Mouse (Mus musculus) adrenal gland, postnatal 10 days (tissue): Measurements from ENCODE around the gene Plppr5. TPM values are rescaled to one million over a fixed set of nuclear protein-coding genes. Genes with fewer than 3 reads are reported as not detected.

Experiments
- DNase-seq: peaks from one replicate; pipeline ENCODE4 v3.0.0; 2021; ENCODE audit warnings: mixed read lengths
- total RNA-seq, 2 experiments: library from RNA; stranded (reverse); gene quantifications; 2 replicates each; pipeline ENCODE4 v1.2.3; 2021

Plppr5 gene
- total RNA-seq, 2 experiments from 2014 or later, result 0.78 to 1.2 TPM

DNA sequence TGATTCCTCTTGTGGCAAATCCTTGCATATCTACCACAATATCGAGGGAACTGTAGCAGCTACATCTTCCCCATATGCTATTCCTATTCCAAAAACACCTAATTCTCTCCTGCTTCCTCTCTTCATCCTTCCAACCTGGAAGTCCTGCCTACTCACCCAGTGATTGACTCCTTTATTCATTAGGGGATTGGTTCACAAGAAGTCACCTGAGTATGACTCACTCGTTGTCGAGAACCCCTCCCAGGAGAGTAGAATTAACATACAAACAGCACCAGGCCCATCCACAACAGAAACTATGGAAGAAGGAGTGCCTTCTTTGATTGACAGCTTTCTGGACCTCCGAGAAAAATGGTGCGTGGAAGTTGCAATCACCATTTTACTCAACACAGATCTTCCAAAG lies 121.7 kb downstream of the Plppr5 start:
- DNase-seq, result no peak

DNA sequence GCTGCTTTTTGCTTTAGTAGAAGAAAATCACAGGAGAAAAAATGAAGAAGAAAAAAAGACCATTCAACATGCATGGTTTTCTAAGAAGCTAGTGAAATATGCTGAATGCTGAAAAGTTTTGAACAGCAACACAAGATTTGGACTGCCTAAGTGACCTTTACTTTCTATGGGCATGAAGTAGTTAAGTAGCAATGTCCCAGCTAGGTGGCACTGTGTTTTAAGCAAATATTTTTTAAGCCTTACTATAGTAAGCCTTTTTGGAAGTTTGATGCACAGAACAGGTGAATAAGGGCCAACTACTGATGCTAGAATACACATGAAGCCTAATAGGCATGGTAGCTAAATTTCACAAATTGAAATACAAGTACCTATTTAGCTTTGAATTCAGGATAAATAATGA lies 134.2 kb downstream of the Plppr5 start:
- no peak for DNase-seq

DNA sequence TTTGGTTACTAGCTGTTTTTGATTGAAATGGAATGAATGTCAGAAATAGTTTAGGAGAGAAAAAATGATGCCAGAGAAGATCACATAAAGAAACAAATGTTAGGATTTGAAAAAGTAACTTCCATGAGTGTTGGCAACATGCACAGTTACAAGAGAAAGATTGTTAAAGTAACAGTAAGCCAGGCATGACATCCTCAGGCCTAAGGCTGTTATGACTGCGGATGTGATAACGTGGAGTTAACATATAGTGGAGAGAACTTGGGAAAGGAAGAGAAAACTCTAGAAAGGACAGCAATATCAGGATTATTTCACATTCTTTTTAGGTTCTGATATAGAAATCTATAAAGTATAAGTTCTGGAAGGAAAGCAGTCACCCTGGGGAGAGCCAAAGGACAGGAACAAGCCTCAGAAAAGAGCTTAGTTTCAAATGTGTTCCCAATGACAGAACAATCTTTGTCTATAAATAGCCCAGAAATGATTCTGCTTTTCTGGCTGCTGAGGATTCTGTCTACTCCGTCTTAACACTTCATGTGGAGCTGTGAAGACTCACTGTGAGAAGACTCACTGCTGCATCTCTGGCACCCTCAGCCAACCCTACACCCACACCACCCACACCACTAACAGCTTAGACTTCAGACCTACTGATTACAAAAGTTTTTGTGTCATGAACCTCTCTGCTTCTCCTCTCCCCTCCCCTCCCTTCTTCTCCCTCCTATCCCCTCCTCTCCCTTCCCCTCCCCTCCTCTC lies 142.1 kb downstream of the Plppr5 start:
- no peak for DNase-seq

DNA sequence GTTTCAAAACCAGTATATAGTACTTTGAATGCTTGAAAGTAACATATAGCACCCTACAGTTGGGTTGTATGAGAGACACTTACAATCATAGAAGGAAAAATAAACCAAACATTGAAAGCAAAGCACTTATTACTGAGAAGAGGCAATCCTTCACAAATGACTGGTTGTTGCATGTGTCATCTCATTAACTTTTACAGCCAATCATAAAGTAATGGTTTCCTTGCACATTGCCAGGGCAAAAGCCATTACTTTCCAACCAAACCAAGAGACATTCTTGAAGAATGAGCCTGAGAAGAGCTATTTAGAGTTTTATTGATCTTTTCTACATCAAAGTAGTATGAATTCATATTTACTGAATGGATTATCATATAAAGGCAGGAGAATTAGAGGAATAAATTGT lies 148.8 kb downstream of the Plppr5 start:
- no peak for DNase-seq

DNA sequence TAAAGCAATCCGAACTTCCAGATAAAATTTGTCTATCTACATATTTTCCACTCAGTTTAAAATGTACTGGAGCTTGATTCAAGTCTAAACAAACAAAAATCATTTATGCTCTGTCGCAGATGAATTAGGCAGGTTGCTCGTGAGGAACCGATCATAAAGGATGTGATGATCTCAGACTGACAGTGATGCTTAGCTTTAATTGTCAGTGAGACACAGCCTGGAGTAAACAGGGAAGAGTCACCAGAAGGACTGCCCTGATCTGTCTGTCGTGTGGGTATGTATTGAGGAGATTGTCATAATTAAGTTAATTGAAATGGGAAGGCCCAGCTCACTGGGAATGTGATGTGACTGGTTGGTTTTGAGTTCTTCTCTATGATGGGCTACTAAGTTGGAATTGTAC lies 149.9 kb downstream of the Plppr5 start:
- DNase-seq, result no peak

DNA sequence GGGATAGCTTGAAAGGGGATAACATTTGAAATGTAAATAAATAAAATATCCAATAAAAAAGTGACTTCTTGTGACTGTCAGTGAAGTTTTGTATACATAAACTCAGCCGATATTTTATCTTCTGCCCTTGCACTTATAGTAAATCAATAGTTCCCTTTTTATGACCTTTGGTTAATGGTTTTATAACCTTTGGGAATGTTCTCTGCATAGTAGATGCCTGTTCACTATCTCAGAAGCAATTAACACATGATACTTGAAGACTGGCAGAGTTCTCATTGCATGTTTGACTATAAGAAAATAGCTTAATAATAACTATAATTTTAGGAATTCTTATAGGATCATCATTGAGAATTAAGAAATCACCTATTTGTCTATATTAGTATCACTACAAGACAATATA lies 150.9 kb downstream of the Plppr5 start:
- DNase-seq, result no peak

DNA sequence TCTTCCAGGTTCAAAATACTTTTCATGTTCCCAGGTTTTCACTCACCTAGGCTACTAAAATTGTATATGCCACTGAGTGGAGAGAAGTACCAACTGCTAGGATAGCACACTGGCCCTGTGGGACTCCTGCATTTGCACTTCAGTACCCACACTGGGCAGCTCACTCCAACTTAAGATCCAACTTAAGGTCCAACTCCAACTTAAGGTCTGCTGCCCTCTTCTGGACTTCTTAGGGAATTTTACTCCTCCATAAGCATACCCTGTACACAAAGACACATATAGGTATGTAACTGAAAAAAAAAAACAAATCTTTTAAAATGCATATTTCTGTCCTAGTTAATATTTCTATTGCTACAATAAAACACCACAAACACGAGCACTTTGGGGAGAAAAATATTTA lies 153.5 kb downstream of the Plppr5 start:
- DNase-seq, result no peak

DNA sequence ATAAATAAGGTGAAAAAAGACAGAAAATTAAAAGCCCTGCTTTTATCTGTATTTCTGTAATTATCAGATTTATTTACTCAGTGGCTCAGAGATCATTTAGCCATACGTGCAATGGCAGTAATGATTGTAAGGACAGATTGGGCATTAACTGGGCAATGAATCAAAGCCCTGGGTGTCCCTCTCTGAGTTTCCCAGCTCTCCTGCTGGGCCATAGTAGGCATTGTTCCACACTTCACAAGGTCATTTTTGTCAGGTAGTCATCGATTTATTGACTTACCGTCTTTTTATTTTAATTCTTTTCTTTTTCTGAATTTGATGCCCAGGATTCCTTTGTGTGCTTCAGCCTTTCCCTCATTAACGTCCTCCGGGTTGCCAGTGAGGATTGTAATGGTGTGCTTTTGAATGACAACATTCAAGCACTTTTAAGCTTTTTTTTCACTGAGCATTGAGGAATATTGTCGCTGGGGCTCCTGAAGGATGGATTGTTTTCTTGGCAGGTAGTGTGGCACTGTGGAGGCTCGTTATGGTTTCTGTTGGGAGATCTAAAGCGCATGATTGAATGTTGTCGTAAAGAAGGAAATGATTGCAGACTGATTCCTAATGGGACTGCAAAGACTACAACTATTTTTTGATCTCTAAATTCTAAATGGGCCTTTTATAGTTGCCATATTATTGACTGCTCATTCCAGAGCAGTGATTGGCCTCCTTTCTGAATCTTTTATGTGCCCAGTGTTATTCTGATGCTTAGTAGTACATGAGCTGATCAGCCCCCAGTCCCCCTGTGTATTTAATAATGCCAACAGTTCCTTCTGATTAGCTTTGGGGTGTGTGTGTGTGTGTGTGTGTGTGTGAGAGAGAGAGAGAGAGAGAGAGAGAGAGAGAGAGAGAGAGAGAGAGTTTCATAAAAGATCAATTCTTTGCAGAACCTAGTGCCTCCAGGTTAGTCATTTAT lies 154.8 kb downstream of the Plppr5 start:
- DNase-seq, result no peak

DNA sequence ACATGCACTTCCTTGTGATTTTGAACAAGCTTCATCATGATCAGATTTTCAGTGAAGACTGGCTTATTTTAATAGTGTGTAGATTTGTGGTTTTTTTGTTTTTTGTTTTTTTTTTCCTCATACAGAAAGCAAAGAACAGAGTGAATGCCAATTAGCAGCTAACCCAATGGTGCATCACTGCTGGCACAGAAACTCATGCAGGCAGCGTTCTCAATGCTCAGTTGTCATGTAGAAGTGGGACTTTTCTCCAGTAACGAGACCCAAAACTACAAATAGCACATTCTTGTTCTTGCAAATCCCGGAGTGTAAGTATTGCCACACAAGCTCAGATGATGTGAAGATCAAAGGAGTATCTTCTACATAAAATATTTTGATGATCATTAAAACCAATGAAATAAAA lies 156.9 kb downstream of the Plppr5 start:
- DNase-seq, result no peak

DNA sequence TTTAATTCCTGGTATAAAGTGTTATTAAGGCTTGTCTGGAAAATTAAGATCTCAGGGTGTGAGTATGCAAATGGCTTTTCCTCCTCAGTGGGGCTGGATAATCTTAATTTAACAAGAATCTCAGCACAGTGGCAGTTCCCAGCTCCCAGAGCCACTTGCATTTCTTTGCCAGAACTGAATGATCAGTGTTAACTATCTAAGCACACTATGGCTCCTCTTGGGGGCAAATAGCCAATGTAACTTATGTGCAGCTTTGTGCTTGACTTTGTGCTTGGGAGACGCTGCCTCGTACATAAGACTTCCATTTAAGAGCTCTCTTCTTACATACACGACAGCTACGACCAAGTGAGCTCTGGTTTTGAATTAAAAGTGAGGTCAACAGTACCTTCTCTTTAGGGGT lies 158.0 kb downstream of the Plppr5 start:
- no peak for DNase-seq

Other genes with a start within 250 kb of the Plppr5 start
- 1 to 10 TPM; 2.8 to 3.0 TPM for gene Plppr4, start 214.0 kb upstream of the Plppr5 start, total RNA-seq